Mouse (Mus musculus) cortical plate, adult 2 months (tissue): Measurements from ENCODE around the gene Capsl.

Source experiments
- CTCF ChIP-seq: fragments of 200-500 bp; IDR thresholded peaks from 2 replicates; pipeline ENCODE4 v1.5.1; 2011; ENCODE audit warnings: mild to moderate bottlenecking, control low read depth, low read length; ENCODE audit not compliant: insufficient read depth; ENCODE audit errors: extremely low read depth
- POLR2A ChIP-seq: fragments of 200-500 bp; IDR thresholded peaks from 2 replicates; pipeline ENCODE4 v1.6.1; 2011; ENCODE audit warnings: mild to moderate bottlenecking, low read length, control low read depth; ENCODE audit not compliant: insufficient read depth; ENCODE audit errors: extremely low read depth

DNA sequence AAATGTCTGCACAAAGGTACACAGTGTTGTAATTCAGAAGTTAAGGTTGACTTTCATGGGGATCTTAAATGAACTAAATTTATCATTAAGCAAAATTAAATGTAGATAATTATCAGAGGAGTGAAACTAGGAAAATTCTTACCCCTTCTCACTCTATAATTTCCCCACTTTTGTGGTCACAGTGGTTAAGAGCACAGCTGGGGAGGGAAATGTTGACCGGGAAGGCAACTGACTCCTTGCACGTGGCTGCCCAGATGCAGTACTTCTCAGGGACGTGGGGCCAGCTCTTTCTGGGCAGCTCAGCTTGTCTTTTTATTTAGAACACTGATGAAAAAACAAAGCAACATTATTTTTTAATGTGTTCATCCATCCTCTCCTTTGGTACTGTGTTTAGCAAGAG lies 56.2 kb downstream of the Capsl start:
- TF ChIP-seq CTCF (no peak), POLR2A (no peak)
